Mouse (Mus musculus) limb, embryonic 13.5 days (tissue): ENCODE data around the gene Map7d2. TPM values are rescaled to one million over a fixed set of nuclear protein-coding genes. Genes with fewer than 3 reads are reported as not detected.

Experiments
- ATAC-seq: fragments of 200-750 bp; cut with Nextera tagmentation; 2 replicates; pipeline ENCODE4 v1.8.0; 2017; ENCODE audit warnings: low read depth, moderate number of reproducible peaks, moderate TSS enrichment; ENCODE audit not compliant: low FRiP score
- H3K27ac ChIP-seq: fragments of 300-500 bp; sonication (generic); 2 replicates; pipeline ENCODE4 v1.5.1; 2015; ENCODE audit warnings: inconsistent platforms, mild to moderate bottlenecking, moderate library complexity
- H3K27me3 ChIP-seq: fragments of 300-500 bp; sonication (generic); 2 replicates; pipeline ENCODE4 v1.6.1; 2015; ENCODE audit warnings: mild to moderate bottlenecking, inconsistent platforms
- H3K36me3 ChIP-seq: fragments of 300-500 bp; sonication (generic); 2 replicates; pipeline ENCODE4 v1.6.1; 2015; ENCODE audit warnings: inconsistent platforms, mild to moderate bottlenecking, moderate library complexity
- H3K4me1 ChIP-seq: fragments of 300-500 bp; sonication (generic); 2 replicates; pipeline ENCODE4 v1.6.1; 2015; ENCODE audit warnings: inconsistent platforms
- H3K4me2 ChIP-seq: fragments of 300-500 bp; sonication (generic); replicated peaks from 2 replicates; pipeline ENCODE4 v1.6.1; 2015; ENCODE audit warnings: inconsistent platforms, mild to moderate bottlenecking, moderate library complexity
- H3K4me3 ChIP-seq: fragments of 300-500 bp; sonication (generic); 2 replicates; pipeline ENCODE4 v1.5.1; 2015; ENCODE audit warnings: moderate library complexity, mild to moderate bottlenecking, inconsistent platforms
- H3K9ac ChIP-seq: fragments of 300-500 bp; sonication (generic); 2 replicates; pipeline ENCODE4 v1.6.1; 2015; ENCODE audit warnings: mild to moderate bottlenecking, inconsistent platforms
- H3K9me3 ChIP-seq: fragments of 300-500 bp; sonication (generic); 2 replicates; pipeline ENCODE4 v1.6.1; 2016; ENCODE audit warnings: inconsistent platforms
- WGBS: fragments of 180-500 bp; shearing (Covaris S2); methylation state at CpG from one replicate; pipeline ENCODE4 v1.1.7; 2015; 5-methylcytosine and 5-hydroxymethylcytosine counted together
- polyA plus RNA-seq: library from polyadenylated mRNA; unstranded; fragments of >200 nt; fragmentation: Nextera tagmentation; extraction: Ambion mirVana; gene quantifications from 2 replicates; pipeline ENCODE4 v1.2.1, GENCODE M21; 2015

Gene Map7d2
- polyA plus RNA-seq, 1 experiment from 2014 or later = 1.5 TPM

- no peak overlapping the region for H3K27ac ChIP-seq
- H3K4me1 ChIP-seq = no peaks in the 10 kb centered on the region
- no peak overlapping the region for H3K9ac ChIP-seq
- H3K27me3 ChIP-seq = peaks cover 19% of the 10 kb centered on the region; the same call in 1 of the 2 replicates
- no peaks in the 10 kb centered on the region for H3K9me3 ChIP-seq
- H3K4me2 ChIP-seq = no peak overlapping the region
- no peak overlapping the region for H3K4me3 ChIP-seq
- ATAC-seq = no peak
- no peaks in the 10 kb centered on the region for H3K36me3 ChIP-seq
- WGBS = 80% methylated on average over 4 of the region's 4 CpGs
These were observed 108.3 kb downstream of the Map7d2 start for GRCm38 (mm10) chrX:159522651-159523050.

- H3K27ac ChIP-seq = no peak within 1 kb of the TSS
- no peaks in the 10 kb centered on the region for H3K9me3 ChIP-seq
- no peaks in the 10 kb centered on the region for H3K4me1 ChIP-seq
- peaks cover 20% of the 10 kb centered on the region; the same call in 1 of the 2 replicates for H3K27me3 ChIP-seq
- ATAC-seq = no peak
- H3K9ac ChIP-seq = no peak within 1 kb of the TSS
- no peaks in the 10 kb centered on the region for H3K36me3 ChIP-seq
- H3K4me3 ChIP-seq = no peak within 1 kb of the TSS
- no peak within 1 kb of the TSS for H3K4me2 ChIP-seq
- 71% methylated on average over 6 of the region's 6 CpGs for WGBS
These were observed 112.0 kb downstream of the Map7d2 start, which contains the start of gene Bclaf3 for GRCm38 (mm10) chrX:159526388-159526787. Gene Bclaf3 (plus strand): TSS chrX:159526688.

- Histone ChIP-seq H3K4me1 (no peaks in the 10 kb centered on the region), H3K27ac (peak overlapping the region; percentile 48; the same call in 1 of the 2 replicates), H3K9me3 (no peaks in the 10 kb centered on the region), H3K9ac (peak overlapping the region; percentile 68), H3K27me3 (peaks cover 9% of the 10 kb centered on the region; the same call in 1 of the 2 replicates), H3K36me3 (no peaks in the 10 kb centered on the region), H3K4me2 (peak overlapping the region; percentile 61), H3K4me3 (peak overlapping the region; percentile 59)
- WGBS = 9% methylated on average over 24 of the region's 38 CpGs
- ATAC-seq = peak; percentile 98
These were observed 118.0 kb downstream of the Map7d2 start for GRCm38 (mm10) chrX:159532427-159532810.

- H3K36me3 ChIP-seq = no peaks in the 10 kb centered on the region
- peak overlapping the region; percentile 61 for H3K4me2 ChIP-seq
- H3K27me3 ChIP-seq = peaks cover 6% of the 10 kb centered on the region; the same call in 1 of the 2 replicates
- H3K4me3 ChIP-seq = peak overlapping the region; percentile 59
- 15% methylated on average over 51 of the region's 56 CpGs for WGBS
- H3K9ac ChIP-seq = peak overlapping the region; percentile 68
- H3K4me1 ChIP-seq = no peaks in the 10 kb centered on the region
- no peaks in the 10 kb centered on the region for H3K9me3 ChIP-seq
- ATAC-seq = peak; percentile 13; the same call in 1 of the 2 replicates
- peak overlapping the region; percentile 48; the same call in 1 of the 2 replicates for H3K27ac ChIP-seq
These were observed 118.6 kb downstream of the Map7d2 start for GRCm38 (mm10) chrX:159532811-159533462.

GRCm38 (mm10) chrX:159541936-159542335 is 127.6 kb downstream of the Map7d2 start:
- H3K4me2 ChIP-seq = no peak overlapping the region
- no peak overlapping the region for H3K27ac ChIP-seq
- peaks cover 19% of the 10 kb centered on the region; the same call in 1 of the 2 replicates for H3K27me3 ChIP-seq
- WGBS = 86% methylated on average over 18 of the region's 18 CpGs
- no peak overlapping the region for H3K9ac ChIP-seq
- H3K4me1 ChIP-seq = no peaks in the 10 kb centered on the region
- no peak for ATAC-seq
- no peaks in the 10 kb centered on the region for H3K9me3 ChIP-seq
- H3K4me3 ChIP-seq = no peak overlapping the region
- peaks cover 9% of the 10 kb centered on the region for H3K36me3 ChIP-seq

GRCm38 (mm10) chrX:159547093-159547492 is 132.7 kb downstream of the Map7d2 start:
- Histone ChIP-seq H3K27ac (no peak overlapping the region), H3K4me2 (no peak overlapping the region), H3K4me3 (no peak overlapping the region), H3K9me3 (no peaks in the 10 kb centered on the region), H3K36me3 (peaks cover 7% of the 10 kb centered on the region), H3K27me3 (peaks cover 18% of the 10 kb centered on the region; the same call in 1 of the 2 replicates), H3K4me1 (no peaks in the 10 kb centered on the region), H3K9ac (no peak overlapping the region)
- no peak for ATAC-seq
- WGBS = 93% methylated on average over 5 of the region's 5 CpGs

Other genes starting within 250 kb of the Map7d2 start
- gene Rps6ka3, start 204.3 kb upstream of the Map7d2 start, polyA plus RNA-seq = 4.6 and 4.8 TPM in 2 replicates
- 128 and 139 TPM in 2 replicates for gene Eif1ax, start 42.4 kb upstream of the Map7d2 start, polyA plus RNA-seq
- gene Bclaf3, start 112.1 kb downstream of the Map7d2 start, polyA plus RNA-seq = 24.1 and 24.4 TPM in 2 replicates
- 29.8 and 39.0 TPM in 2 replicates for gene Sh3kbp1, start 212.7 kb downstream of the Map7d2 start, polyA plus RNA-seq